Mouse (Mus musculus) intestine, postnatal 0 days (tissue): ENCODE measurements around the gene Wwtr1. TPM values are rescaled to one million over a fixed set of nuclear protein-coding genes. Genes with fewer than 3 reads are reported as not detected.
A peak's percentile ranks its signal among the peaks of the same experiment; 100 is the strongest.

Source experiments
- ATAC-seq: fragments of 200-750 bp; cut with Nextera tagmentation; 2 replicates; pipeline ENCODE4 v1.8.0; 2017; ENCODE audit warnings: mild to moderate bottlenecking, moderate TSS enrichment, moderate library complexity
- H3K27ac ChIP-seq: fragments of 300-500 bp; sonication (generic); 2 replicates; pipeline ENCODE4 v1.5.1; 2014; ENCODE audit warnings: mild to moderate bottlenecking, low read depth, low read length, moderate library complexity
- H3K27me3 ChIP-seq: fragments of 300-500 bp; sonication (generic); replicated peaks from 2 replicates; pipeline ENCODE4 v1.6.1; 2014; ENCODE audit warnings: low read length, mixed read lengths; ENCODE audit not compliant: control insufficient read depth, insufficient read depth
- H3K36me3 ChIP-seq: fragments of 300-500 bp; sonication (generic); 2 replicates; pipeline ENCODE4 v1.6.1; 2014; ENCODE audit warnings: mild to moderate bottlenecking, moderate library complexity; ENCODE audit not compliant: control insufficient read depth, insufficient read depth
- H3K4me1 ChIP-seq: fragments of 300-500 bp; sonication (generic); replicated peaks from 2 replicates; pipeline ENCODE4 v1.6.1; 2014; ENCODE audit warnings: antibody characterized with exemption, low read length, mixed read lengths; ENCODE audit not compliant: control insufficient read depth, insufficient read depth
- H3K4me2 ChIP-seq: fragments of 300-500 bp; sonication (generic); replicated peaks from 2 replicates; pipeline ENCODE4 v1.6.1; 2014; ENCODE audit warnings: low read depth, mild to moderate bottlenecking, moderate library complexity
- H3K4me3 ChIP-seq: fragments of 300-500 bp; sonication (generic); 2 replicates; pipeline ENCODE4 v1.5.1; 2014; ENCODE audit warnings: low read depth, low read length
- H3K9ac ChIP-seq: fragments of 300-500 bp; sonication (generic); 2 replicates; pipeline ENCODE4 v1.6.1; 2014; ENCODE audit warnings: mild to moderate bottlenecking, low read depth, low read length
- H3K9me3 ChIP-seq: fragments of 300-500 bp; sonication (generic); 2 replicates; pipeline ENCODE4 v1.6.1; 2016; ENCODE audit warnings: mixed run types; ENCODE audit not compliant: control insufficient read depth
- CTCF ChIP-seq: sonication (generic); IDR thresholded peaks from 2 replicates; pipeline ENCODE4 v1.5.1; 2016; ENCODE audit warnings: low read depth, mild to moderate bottlenecking, control low read depth, antibody characterized with exemption, moderate library complexity
- WGBS: fragments of 180-500 bp; shearing (Covaris S2); extraction: QIAGEN DNeasy Blood & Tissue Kit; methylation state at CpG from one replicate; pipeline ENCODE4 v1.1.7; 2014; 5-methylcytosine and 5-hydroxymethylcytosine counted together
- polyA plus RNA-seq: library from polyadenylated mRNA; unstranded; fragments of >200 nt; fragmentation: Nextera tagmentation; extraction: Ambion mirVana; gene quantifications from 2 replicates; pipeline ENCODE4 v1.2.1, GENCODE M21; 2015

Wwtr1 gene
- polyA plus RNA-seq, 1 experiment from 2014 or later, result 13.6 TPM

- WGBS, result 80% methylated on average over 4 of the region's 4 CpGs
- Histone ChIP-seq H3K4me3 (no peak overlapping the region), H3K36me3 (no peaks in the 10 kb centered on the region), H3K9ac (no peak overlapping the region), H3K9me3 (no peaks in the 10 kb centered on the region), H3K4me1 (no peaks in the 10 kb centered on the region), H3K27ac (no peak overlapping the region), H3K27me3 (no peaks in the 10 kb centered on the region), H3K4me2 (no peak overlapping the region)
- TF ChIP-seq CTCF, result no peak
- ATAC-seq, result no peak
These were observed 112.4 kb downstream of the Wwtr1 start for GRCm38 (mm10) chr3:57463302-57463701.

- Histone ChIP-seq H3K4me3 (no peak overlapping the region), H3K4me1 (no peaks in the 10 kb centered on the region), H3K4me2 (no peak overlapping the region), H3K27ac (no peak overlapping the region), H3K9ac (no peak overlapping the region), H3K36me3 (no peaks in the 10 kb centered on the region), H3K27me3 (no peaks in the 10 kb centered on the region), H3K9me3 (no peaks in the 10 kb centered on the region)
- TF ChIP-seq CTCF, result no peak
- WGBS, result 69% methylated on average over 11 of the region's 11 CpGs
- ATAC-seq, result no peak
These were observed 117.1 kb downstream of the Wwtr1 start for GRCm38 (mm10) chr3:57458652-57459051.

GRCm38 (mm10) chr3:57448445-57448844, 127.3 kb downstream of the Wwtr1 start:
- no peak for ATAC-seq
- no peak overlapping the region for H3K27ac ChIP-seq
- H3K4me1 ChIP-seq, result no peaks in the 10 kb centered on the region
- H3K4me3 ChIP-seq, result no peak overlapping the region
- 33% methylated on average over 5 of the region's 5 CpGs for WGBS
- peak; percentile 89 for TF ChIP-seq CTCF
- H3K9ac ChIP-seq, result no peak overlapping the region
- no peaks in the 10 kb centered on the region for H3K36me3 ChIP-seq
- H3K4me2 ChIP-seq, result no peak overlapping the region
- no peaks in the 10 kb centered on the region for H3K27me3 ChIP-seq
- no peaks in the 10 kb centered on the region for H3K9me3 ChIP-seq

- Histone ChIP-seq H3K9ac (no peak overlapping the region), H3K4me1 (no peaks in the 10 kb centered on the region), H3K9me3 (no peaks in the 10 kb centered on the region), H3K4me3 (no peak overlapping the region), H3K27me3 (no peaks in the 10 kb centered on the region), H3K4me2 (no peak overlapping the region), H3K27ac (no peak overlapping the region), H3K36me3 (no peaks in the 10 kb centered on the region)
- ATAC-seq, result no peak
- WGBS, result 28% methylated on average over 1 of the region's 1 CpGs
- peak; percentile 55 for TF ChIP-seq CTCF
These were observed 127.8 kb downstream of the Wwtr1 start for GRCm38 (mm10) chr3:57447889-57448288.

GRCm38 (mm10) chr3:57445706-57446105, 130.0 kb downstream of the Wwtr1 start:
- 35% methylated on average over 3 of the region's 3 CpGs for WGBS
- H3K4me2 ChIP-seq, result no peak overlapping the region
- H3K9me3 ChIP-seq, result no peaks in the 10 kb centered on the region
- no peak overlapping the region for H3K27ac ChIP-seq
- H3K36me3 ChIP-seq, result no peaks in the 10 kb centered on the region
- ATAC-seq, result no peak
- H3K4me1 ChIP-seq, result no peaks in the 10 kb centered on the region
- no peak overlapping the region for H3K9ac ChIP-seq
- no peak for TF ChIP-seq CTCF
- no peaks in the 10 kb centered on the region for H3K27me3 ChIP-seq
- H3K4me3 ChIP-seq, result no peak overlapping the region

- WGBS, result 69% methylated on average over 3 of the region's 3 CpGs
- no peak for ATAC-seq
These were observed 134.8 kb downstream of the Wwtr1 start for GRCm38 (mm10) chr3:57440956-57441355.

GRCm38 (mm10) chr3:57435364-57435763, 140.3 kb downstream of the Wwtr1 start:
- peak; percentile 99 for ATAC-seq
- Histone ChIP-seq H3K9ac (no peak overlapping the region), H3K4me2 (no peak overlapping the region), H3K27ac (peak overlapping the region; percentile 54; the same call in 1 of the 2 replicates), H3K9me3 (no peaks in the 10 kb centered on the region), H3K4me1 (no peaks in the 10 kb centered on the region), H3K36me3 (no peaks in the 10 kb centered on the region), H3K4me3 (no peak overlapping the region), H3K27me3 (no peaks in the 10 kb centered on the region)
- TF ChIP-seq CTCF, result no peak
- 58% methylated on average over 8 of the region's 8 CpGs for WGBS

More at GRCm38 (mm10) chr3:57440956-57441355, 134.8 kb downstream of the Wwtr1 start:
- no peaks in the 10 kb centered on the region for H3K4me1 ChIP-seq
- no peak overlapping the region for H3K9ac ChIP-seq
- TF ChIP-seq CTCF, result no peak
- H3K4me3 ChIP-seq, result no peak overlapping the region
- H3K27me3 ChIP-seq, result no peaks in the 10 kb centered on the region
- no peaks in the 10 kb centered on the region for H3K36me3 ChIP-seq
- H3K9me3 ChIP-seq, result no peaks in the 10 kb centered on the region
- H3K27ac ChIP-seq, result no peak overlapping the region
- no peak overlapping the region for H3K4me2 ChIP-seq
